Mouse (Mus musculus): ENCODE measurements around the gene Ocm. TPM values are rescaled to one million over a fixed set of nuclear protein-coding genes. Genes with fewer than 3 reads are reported as not detected.

Ocm gene
- total and polyA plus RNA-seq, 3 experiments: not detected

- TF ChIP-seq GATA1 (IDR thresholded peaks at IDR 0.05; ENCODE audit: low read depth, low read length) (no peak), RAD21 (IDR thresholded peaks at IDR 0.05; ENCODE audit: low read depth, low read length) (peak; percentile 87), RCOR1 (IDR thresholded peaks at IDR 0.05; ENCODE audit: low read depth, low read length) (no peak), CTCF (IDR thresholded peaks at IDR 0.05 in 2 of 3, conservative IDR thresholded peaks at IDR 0.05 in 1 of 3; ENCODE audit: control insufficient read depth in 1 of 3, insufficient read depth in 1 of 3, low read depth in 2 of 3, low read length in 3 of 3, poor library complexity in 1 of 3, severe bottlenecking in 1 of 3) (peak; percentile 90 to 95 (median 94)), BHLHE40 (IDR thresholded peaks at IDR 0.05; ENCODE audit: borderline replicate concordance, low read depth, low read length) (no peak), ZMIZ1 (IDR thresholded peaks at IDR 0.05; ENCODE audit: low read depth, low read length) (no peak), SMC3 (IDR thresholded peaks at IDR 0.05; ENCODE audit: low read depth, low read length) (peak; percentile 81), ZKSCAN1 (IDR thresholded peaks at IDR 0.05; ENCODE audit: low read depth, low read length) (no peak), ZC3H11A (IDR thresholded peaks at IDR 0.05; ENCODE audit: low read depth, low read length) (peak; percentile 66), KAT2A (conservative IDR thresholded peaks at IDR 0.05; ENCODE audit: low read depth, low read length) (no peak), ELF1 (IDR thresholded peaks at IDR 0.05; ENCODE audit: low read depth, low read length) (0 out of 2 replicates have a peak, but pooled peaks have one; percentile 8), MEF2A (IDR thresholded peaks at IDR 0.05; ENCODE audit: extremely low read depth, insufficient replicate concordance, low read depth, low read length, poor library complexity, severe bottlenecking) (no peak), MYB (IDR thresholded peaks at IDR 0.05; ENCODE audit: low read depth, low read length) (no peak), MXI1 (IDR thresholded peaks at IDR 0.05; ENCODE audit: low read depth, low read length) (no peak), MYC (IDR thresholded peaks at IDR 0.05; ENCODE audit: low read depth, low read length) (no peak), ZNF384 (IDR thresholded peaks at IDR 0.05; ENCODE audit: low read depth, low read length) (no peak), TCF12 (IDR thresholded peaks at IDR 0.05; ENCODE audit: low read depth, low read length) (no peak), TBP (IDR thresholded peaks at IDR 0.05; ENCODE audit: low read depth, low read length) (no peak)
These were observed 14.4 kb upstream of the Ocm start (continued) for GRCm38 (mm10) chr5:144040720-144041364.

GRCm38 (mm10) chr5:144039886-144040285, 13.4 kb upstream of the Ocm start:
- Histone ChIP-seq H3K4me3 (ENCODE audit: control insufficient read depth in 1 of 2, insufficient read depth in 1 of 2, low read depth in 2 of 2, low read length in 2 of 2) (peak overlapping the region; percentile 44 to 54; a peak in 2 of 4 replicates), H3K4me1 (ENCODE audit: control insufficient read depth in 1 of 2, insufficient read depth in 2 of 2, low read length in 2 of 2) (peaks cover 0 to 3% of the 10 kb centered on the region in 2 experiments; a peak in 2 of 4 replicates), H3K36me3 (ENCODE audit: control insufficient read depth in 1 of 2, insufficient read depth in 2 of 2, low read length in 2 of 2) (no peaks in the 10 kb centered on the region; a peak in 1 of 4 replicates), H3K79me2 (ENCODE audit: control insufficient read depth, insufficient read depth, low read length, poor library complexity) (no peaks in the 10 kb centered on the region), H3K27me3 (ENCODE audit: control insufficient read depth in 1 of 2, insufficient read depth in 2 of 2, low read length in 2 of 2) (no peaks in the 10 kb centered on the region), H3K9ac (ENCODE audit: control insufficient read depth, low read depth, low read length, poor library complexity, severe bottlenecking) (no peak overlapping the region), H3K9me3 (replicated peaks; ENCODE audit: insufficient read depth, low read length) (no peaks in the 10 kb centered on the region), H3K27ac (ENCODE audit: control insufficient read depth, low read depth, low read length) (no peak overlapping the region)
- DNase-seq (ENCODE audit: low read depth, low spot score): peak; percentile 50
- TF ChIP-seq ZKSCAN1 (IDR thresholded peaks at IDR 0.05; ENCODE audit: low read depth, low read length) (no peak), USF2 (IDR thresholded peaks at IDR 0.05; ENCODE audit: borderline replicate concordance in 1 of 2, insufficient read depth in 1 of 2, low read depth in 1 of 2, low read length in 2 of 2) (no peak), HCFC1 (IDR thresholded peaks at IDR 0.05; ENCODE audit: low read depth, low read length) (no peak), KAT2A (conservative IDR thresholded peaks at IDR 0.05; ENCODE audit: low read depth, low read length) (no peak), ELF1 (IDR thresholded peaks at IDR 0.05; ENCODE audit: low read depth, low read length) (no peak), ZMIZ1 (IDR thresholded peaks at IDR 0.05; ENCODE audit: low read depth, low read length) (no peak), RCOR1 (IDR thresholded peaks at IDR 0.05; ENCODE audit: low read depth, low read length) (no peak), NRF1 (IDR thresholded peaks at IDR 0.05; ENCODE audit: insufficient read depth, low read depth, low read length, poor library complexity, severe bottlenecking) (no peak), SIN3A (IDR thresholded peaks at IDR 0.05; ENCODE audit: low read length) (no peak), SMC3 (IDR thresholded peaks at IDR 0.05; ENCODE audit: low read depth, low read length) (no peak), JUND (IDR thresholded peaks at IDR 0.05; ENCODE audit: low read depth, low read length) (no peak), ZC3H11A (IDR thresholded peaks at IDR 0.05; ENCODE audit: low read depth, low read length) (no peak), UBTF (IDR thresholded peaks at IDR 0.05; ENCODE audit: borderline replicate concordance, insufficient read depth, low read depth, low read length) (no peak), E2F4 (IDR thresholded peaks at IDR 0.05; ENCODE audit: borderline replicate concordance, low read depth, low read length) (no peak), MEF2A (IDR thresholded peaks at IDR 0.05; ENCODE audit: extremely low read depth, insufficient replicate concordance, low read depth, low read length, poor library complexity, severe bottlenecking) (no peak), MXI1 (IDR thresholded peaks at IDR 0.05; ENCODE audit: low read depth, low read length) (no peak), TAL1 (IDR thresholded peaks at IDR 0.05; ENCODE audit: low read length) (no peak), MAZ (IDR thresholded peaks at IDR 0.05; ENCODE audit: low read depth, low read length) (no peak), USF1 (IDR thresholded peaks at IDR 0.05; ENCODE audit: low read depth, low read length) (no peak), POLR2AphosphoS2 (IDR thresholded peaks at IDR 0.05; ENCODE audit: low read length) (no peak)

All from MEL (cell line).